Mouse (Mus musculus) kidney, embryonic 16.5 days (tissue): ENCODE data around the gene Unc5cl. TPM values are rescaled to one million over a fixed set of nuclear protein-coding genes. Genes with fewer than 3 reads are reported as not detected.

Experiments
- ATAC-seq: fragments of 200-750 bp; cut with Nextera tagmentation; 2 replicates; pipeline ENCODE4 v1.8.0; 2017; ENCODE audit warnings: moderate TSS enrichment; ENCODE audit not compliant: low FRiP score, low TSS enrichment
- H3K27ac ChIP-seq: fragments of 300-500 bp; sonication (generic); 2 replicates; pipeline ENCODE4 v1.5.1; 2014; ENCODE audit warnings: low read length
- H3K27me3 ChIP-seq: fragments of 300-500 bp; sonication (generic); 2 replicates; pipeline ENCODE4 v1.6.1; 2014; ENCODE audit warnings: low read length, control low read depth, mixed read lengths; ENCODE audit not compliant: insufficient read depth
- H3K36me3 ChIP-seq: fragments of 300-500 bp; sonication (generic); 2 replicates; pipeline ENCODE4 v1.6.1; 2014; ENCODE audit warnings: low read length, control low read depth, mixed read lengths; ENCODE audit not compliant: insufficient read depth
- H3K4me1 ChIP-seq: fragments of 300-500 bp; sonication (generic); 2 replicates; pipeline ENCODE4 v1.6.1; 2014; ENCODE audit warnings: low read length, control low read depth, mixed read lengths; ENCODE audit not compliant: insufficient read depth
- H3K4me2 ChIP-seq: fragments of 300-500 bp; sonication (generic); replicated peaks from 2 replicates; pipeline ENCODE4 v1.6.1; 2014; ENCODE audit warnings: low read depth, low read length
- H3K4me3 ChIP-seq: fragments of 300-500 bp; sonication (generic); 2 replicates; pipeline ENCODE4 v1.5.1; 2014; ENCODE audit warnings: mild to moderate bottlenecking, low read length
- H3K9ac ChIP-seq: fragments of 300-500 bp; sonication (generic); replicated peaks from 2 replicates; pipeline ENCODE4 v1.6.1; 2014; ENCODE audit warnings: low read length
- H3K9me3 ChIP-seq: fragments of 300-500 bp; sonication (generic); 2 replicates; pipeline ENCODE4 v1.6.1; 2016; ENCODE audit warnings: low read length, control low read depth
- WGBS: fragments of 180-500 bp; shearing (Covaris S2); extraction: QIAGEN DNeasy Blood & Tissue Kit; methylation state at CpG from one replicate; pipeline ENCODE4 v1.1.7; 2014; 5-methylcytosine and 5-hydroxymethylcytosine counted together
- polyA plus RNA-seq: library from polyadenylated mRNA; unstranded; fragments of >200 nt; fragmentation: Nextera tagmentation; extraction: Ambion mirVana; gene quantifications from 2 replicates; pipeline ENCODE4 v1.2.1, GENCODE M21; 2015

Gene Unc5cl
- polyA plus RNA-seq, 1 experiment from 2014 or later, result 8.3 TPM

DNA sequence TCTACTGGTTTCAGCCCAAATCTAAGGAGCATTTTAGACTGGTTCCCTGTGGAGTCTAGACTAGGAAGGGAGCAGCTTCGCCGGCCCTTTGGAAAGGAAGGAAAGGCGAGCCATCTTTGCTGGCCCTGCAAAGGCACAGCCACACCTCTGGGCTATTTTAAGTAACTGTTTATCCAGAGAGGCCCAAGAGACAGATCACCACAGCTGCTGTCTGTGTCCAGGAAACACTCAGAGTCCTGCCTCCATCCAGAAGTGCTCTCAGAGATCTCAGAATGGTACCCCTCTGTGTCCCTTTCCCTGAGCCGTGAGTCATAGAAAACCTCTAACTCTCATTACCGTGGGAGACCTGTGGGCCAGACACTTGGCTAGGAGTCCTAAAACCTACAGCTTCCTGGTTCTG is 24.3 kb upstream of the Unc5cl start:
- no peaks in the 10 kb centered on the region for H3K36me3 ChIP-seq
- peaks cover 46% of the 10 kb centered on the region for H3K4me1 ChIP-seq
- H3K4me3 ChIP-seq, result no peak overlapping the region
- peak overlapping the region; percentile 15; the same call in 1 of the 2 replicates for H3K27ac ChIP-seq
- H3K9ac ChIP-seq, result 0 out of 2 replicates have a peak overlapping the region, but pooled peaks have one; percentile 44
- H3K27me3 ChIP-seq, result no peaks in the 10 kb centered on the region
- no peak for ATAC-seq
- no peak overlapping the region for H3K4me2 ChIP-seq
- H3K9me3 ChIP-seq, result no peaks in the 10 kb centered on the region
- 20% methylated on average over 5 of the region's 5 CpGs for WGBS

DNA sequence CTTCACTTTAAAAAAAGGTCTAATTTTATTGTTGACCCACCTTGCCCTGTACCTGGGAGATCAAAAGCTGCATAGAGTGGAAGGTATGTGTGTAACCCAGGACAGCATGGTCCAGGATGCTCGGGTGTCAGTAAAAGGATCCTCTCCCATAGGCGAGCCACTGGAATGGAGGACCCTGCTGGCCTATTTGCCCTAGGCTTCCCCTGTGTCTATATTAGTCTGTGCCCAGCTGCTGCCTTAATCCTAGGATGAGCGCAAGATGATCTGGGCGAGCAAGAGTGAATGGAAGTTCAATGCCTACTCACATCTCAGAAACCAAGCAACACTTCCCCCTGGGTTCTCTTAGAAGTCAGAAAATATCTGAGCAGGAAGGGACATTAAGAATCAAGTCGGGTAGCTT is 23.6 kb upstream of the Unc5cl start:
- H3K36me3 ChIP-seq, result no peaks in the 10 kb centered on the region
- H3K27me3 ChIP-seq, result no peaks in the 10 kb centered on the region
- no peak overlapping the region for H3K9ac ChIP-seq
- H3K4me2 ChIP-seq, result no peak overlapping the region
- WGBS, result 61% methylated on average over 5 of the region's 5 CpGs
- H3K27ac ChIP-seq, result peak overlapping the region; percentile 71
- no peaks in the 10 kb centered on the region for H3K9me3 ChIP-seq
- H3K4me1 ChIP-seq, result peaks cover 43% of the 10 kb centered on the region
- H3K4me3 ChIP-seq, result no peak overlapping the region
- ATAC-seq, result no peak

DNA sequence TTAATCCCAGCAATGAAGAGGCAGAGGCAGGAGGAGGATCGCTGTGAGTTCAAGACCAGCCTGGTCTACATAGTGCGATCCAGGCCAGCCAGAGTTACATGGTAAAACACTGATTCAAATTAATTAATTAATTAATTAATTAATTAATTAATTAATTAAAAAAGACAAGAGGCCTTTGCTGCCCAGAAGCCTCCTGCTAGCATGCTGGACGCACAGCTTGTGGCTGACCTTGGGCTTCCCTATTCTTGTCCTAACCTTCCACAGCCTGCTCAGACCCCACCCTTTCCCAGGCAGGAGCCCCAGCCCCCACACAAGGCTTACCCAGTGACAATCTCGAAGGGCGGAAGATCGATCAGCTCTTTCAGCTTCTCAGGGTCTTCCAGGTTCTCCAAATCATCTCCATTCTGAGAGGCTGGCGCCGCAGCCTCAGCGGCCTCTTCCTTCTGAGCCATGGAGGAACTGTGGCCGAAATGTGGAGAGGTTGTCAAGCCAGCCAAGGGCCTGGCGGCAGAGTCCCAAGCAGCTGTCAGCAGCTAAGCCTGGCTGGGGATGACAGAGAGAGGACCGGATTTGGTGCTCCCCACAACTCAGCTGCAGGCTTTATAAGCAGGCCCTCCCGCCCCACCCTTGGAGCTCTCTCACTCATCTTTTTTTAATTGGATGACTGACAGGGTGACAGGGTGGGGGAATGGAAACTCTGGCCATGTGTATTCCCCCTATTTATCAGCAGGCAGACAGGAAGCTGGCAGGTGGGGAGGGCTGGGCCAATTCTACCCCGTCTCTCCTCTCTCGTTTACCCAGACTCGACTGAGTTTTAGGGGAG is 22.3 kb upstream of the Unc5cl start, which contains the start of gene Apobec2:
Gene Apobec2 (minus strand): TSS at position 773 of the 823 bp plus-strand sequence.
- Histone ChIP-seq H3K9ac (no peak within 1 kb of the TSS), H3K27me3 (no peaks in the 10 kb centered on the region), H3K27ac (no peak within 1 kb of the TSS), H3K4me1 (peaks cover 45% of the 10 kb centered on the region), H3K4me3 (no peak within 1 kb of the TSS), H3K4me2 (no peak within 1 kb of the TSS), H3K9me3 (no peaks in the 10 kb centered on the region), H3K36me3 (no peaks in the 10 kb centered on the region)
- no peak for ATAC-seq
- WGBS, result 71% methylated on average over 16 of the region's 16 CpGs

GRCm38 (mm10) chr17:48433006-48433655 is 21.6 kb upstream of the Unc5cl start:
- Histone ChIP-seq H3K9me3 (no peaks in the 10 kb centered on the region), H3K27me3 (no peaks in the 10 kb centered on the region), H3K4me1 (peaks cover 47% of the 10 kb centered on the region), H3K36me3 (no peaks in the 10 kb centered on the region), H3K4me3 (no peak overlapping the region), H3K4me2 (no peak overlapping the region), H3K9ac (no peak overlapping the region), H3K27ac (no peak overlapping the region)
- 87% methylated on average over 20 of the region's 20 CpGs for WGBS
- no peak for ATAC-seq

DNA sequence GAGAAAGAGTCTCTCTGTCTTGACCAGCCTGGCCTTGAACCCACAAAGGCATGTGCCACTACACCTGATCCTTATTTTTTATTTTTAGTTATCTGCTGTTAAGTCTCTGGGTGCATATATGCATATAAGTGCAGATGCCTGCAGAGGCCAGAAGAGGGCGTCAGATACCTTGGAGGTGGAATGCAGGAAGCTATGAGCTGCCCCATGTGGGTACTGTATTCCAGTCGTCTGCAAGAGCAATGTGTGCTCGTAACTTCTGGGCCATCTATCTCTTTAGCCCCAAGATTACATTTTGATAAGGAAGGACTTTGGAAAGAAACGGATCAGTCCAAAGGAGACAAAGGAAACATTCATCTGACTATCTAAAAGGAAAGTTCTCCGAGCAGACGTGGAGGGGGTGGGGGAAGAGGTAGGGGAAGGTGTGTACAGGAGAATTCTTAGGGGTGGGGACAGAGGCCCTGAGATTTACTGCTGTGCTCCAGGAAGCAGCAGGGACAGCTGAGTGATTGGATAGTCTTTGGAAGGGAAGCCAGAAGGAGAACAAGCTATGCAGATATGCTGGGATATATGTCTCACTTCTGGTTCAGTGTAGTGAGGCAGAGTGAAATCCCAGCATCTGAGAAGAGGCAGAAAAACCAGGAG is 20.9 kb upstream of the Unc5cl start:
- H3K27ac ChIP-seq, result no peak overlapping the region

DNA sequence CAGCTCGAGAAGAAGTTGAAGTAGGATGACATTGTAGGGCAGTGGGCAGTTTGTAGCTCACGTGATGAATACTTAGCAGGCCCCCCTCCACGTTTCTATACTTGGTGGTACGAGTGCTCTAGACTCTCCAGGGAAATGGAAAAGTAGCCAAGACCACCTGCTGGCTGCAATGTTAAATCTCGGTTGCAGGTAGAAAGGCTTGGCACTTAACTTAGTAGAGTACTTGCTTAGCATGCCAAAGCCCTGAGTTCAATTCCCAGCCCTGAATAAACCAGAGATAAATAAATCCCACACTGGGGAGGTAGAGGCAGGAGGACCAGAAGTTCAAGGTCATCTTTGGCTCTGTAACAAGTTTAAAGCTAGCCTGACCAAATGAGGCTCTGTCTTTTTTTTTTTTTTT is 20.2 kb upstream of the Unc5cl start:
- WGBS, result 79% methylated on average over 5 of the region's 5 CpGs
- no peak overlapping the region for H3K27ac ChIP-seq
- H3K36me3 ChIP-seq, result no peaks in the 10 kb centered on the region
- H3K4me1 ChIP-seq, result peaks cover 38% of the 10 kb centered on the region
- no peaks in the 10 kb centered on the region for H3K9me3 ChIP-seq
- ATAC-seq, result no peak
- no peak overlapping the region for H3K9ac ChIP-seq
- H3K4me2 ChIP-seq, result no peak overlapping the region
- H3K4me3 ChIP-seq, result no peak overlapping the region
- no peaks in the 10 kb centered on the region for H3K27me3 ChIP-seq

More for the DNA sequence above, 20.9 kb upstream of the Unc5cl start:
- Histone ChIP-seq H3K9me3 (no peaks in the 10 kb centered on the region), H3K36me3 (no peaks in the 10 kb centered on the region), H3K27me3 (no peaks in the 10 kb centered on the region), H3K9ac (no peak overlapping the region), H3K4me2 (no peak overlapping the region), H3K4me1 (peaks cover 41% of the 10 kb centered on the region), H3K4me3 (no peak overlapping the region)
- 60% methylated on average over 6 of the region's 6 CpGs for WGBS
- no peak for ATAC-seq

DNA sequence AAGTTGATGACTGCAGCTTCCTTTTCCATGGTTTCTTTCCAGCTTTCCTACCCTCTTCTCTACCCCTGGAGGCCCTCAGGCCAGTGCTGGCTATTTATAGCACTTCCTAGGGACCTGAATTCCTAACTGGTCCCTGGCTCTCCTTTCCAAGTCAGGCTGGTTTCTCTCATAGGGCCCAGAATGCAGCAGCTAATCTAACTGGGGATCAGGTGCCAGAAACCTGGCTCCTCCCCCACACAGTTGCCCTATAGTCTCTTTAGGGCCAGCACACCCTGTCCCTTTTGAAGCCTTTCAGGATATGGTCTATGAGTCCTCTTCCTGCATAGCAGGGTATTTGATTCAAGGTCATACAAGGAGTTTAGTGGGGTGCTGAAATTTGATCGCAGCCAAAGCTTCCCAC is 18.2 kb upstream of the Unc5cl start:
- Histone ChIP-seq H3K4me2 (no peak overlapping the region), H3K9ac (no peak overlapping the region), H3K9me3 (no peaks in the 10 kb centered on the region), H3K36me3 (no peaks in the 10 kb centered on the region), H3K27me3 (no peaks in the 10 kb centered on the region), H3K4me1 (peaks cover 24% of the 10 kb centered on the region), H3K27ac (peak overlapping the region; percentile 94), H3K4me3 (no peak overlapping the region)
- whole genome bisulfite sequencing, result 29% methylated on average over 1 of the region's 1 CpGs
- peak; percentile 62 for ATAC-seq

- H3K27ac ChIP-seq, result peak overlapping the region; percentile 94
- H3K36me3 ChIP-seq, result no peaks in the 10 kb centered on the region
- no peaks in the 10 kb centered on the region for H3K27me3 ChIP-seq
- peak; percentile 91 for ATAC-seq
- H3K4me3 ChIP-seq, result no peak overlapping the region
- WGBS, result 12% methylated on average over 7 of the region's 7 CpGs
- H3K4me2 ChIP-seq, result 0 out of 2 replicates have a peak overlapping the region, but pooled peaks have one; percentile 9
- no peaks in the 10 kb centered on the region for H3K9me3 ChIP-seq
- H3K4me1 ChIP-seq, result peaks cover 25% of the 10 kb centered on the region
- H3K9ac ChIP-seq, result peak overlapping the region; percentile 36; the same call in 1 of the 2 replicates
Measured at GRCm38 (mm10) chr17:48437421-48437911, 17.2 kb upstream of the Unc5cl start.

DNA sequence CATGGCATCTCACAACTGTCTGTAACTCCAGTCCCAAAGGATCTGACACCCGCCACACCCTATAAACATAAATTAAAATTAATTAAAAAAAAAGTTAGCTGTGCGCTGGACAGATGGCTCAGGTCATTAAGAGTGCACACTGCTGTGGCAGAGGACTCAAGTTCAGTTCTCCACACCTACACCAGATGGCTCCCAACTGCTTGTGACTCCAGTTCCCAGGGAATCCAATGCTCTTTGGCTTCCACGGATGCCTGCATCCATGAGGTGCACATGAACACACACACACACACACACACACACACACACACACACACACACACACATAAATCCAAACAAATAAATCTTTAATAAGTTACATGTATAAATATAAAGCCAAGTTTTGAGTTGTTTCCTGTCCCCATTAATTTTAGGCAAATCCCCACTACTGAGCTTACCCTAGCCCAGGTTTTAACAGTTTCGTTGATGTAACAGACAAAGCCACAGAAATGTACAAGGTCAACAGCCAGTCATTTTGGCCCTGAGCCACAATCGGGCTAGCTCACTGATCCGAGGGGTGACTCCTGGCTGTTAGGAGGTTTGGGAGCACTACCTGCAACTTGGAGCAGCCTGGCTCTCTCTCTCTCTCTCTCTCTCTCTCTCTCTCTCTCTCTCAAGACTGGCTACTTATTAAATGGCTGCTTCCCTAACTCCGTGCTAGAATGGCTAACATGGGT is 11.8 kb upstream of the Unc5cl start:
- H3K4me2 ChIP-seq, result no peak overlapping the region
- ATAC-seq, result peak; percentile 66
- peak overlapping the region; percentile 29; the same call in 1 of the 2 replicates for H3K27ac ChIP-seq
- no peaks in the 10 kb centered on the region for H3K27me3 ChIP-seq
- H3K9ac ChIP-seq, result no peak overlapping the region
- no peak overlapping the region for H3K4me3 ChIP-seq
- H3K36me3 ChIP-seq, result no peaks in the 10 kb centered on the region
- H3K9me3 ChIP-seq, result no peaks in the 10 kb centered on the region
- WGBS, result 39% methylated on average over 7 of the region's 7 CpGs
- H3K4me1 ChIP-seq, result peaks cover 13% of the 10 kb centered on the region
